Mouse (Mus musculus) embryonic facial prominence, embryonic 10.5 days (tissue): ENCODE results near the gene Kdm5b. TPM values are rescaled to one million over a fixed set of nuclear protein-coding genes. Genes with fewer than 3 reads are reported as not detected.

ENCODE experiments used
- DNase-seq: peaks from one replicate; pipeline ENCODE4 v3.0.0-alpha.2; 2017; ENCODE audit warnings: low spot score
- H3K27ac ChIP-seq: fragments of 300-500 bp; sonication (generic); replicated peaks from 2 replicates; pipeline ENCODE4 v1.5.1; 2016; ENCODE audit warnings: mild to moderate bottlenecking
- H3K27me3 ChIP-seq: fragments of 300-500 bp; sonication (generic); replicated peaks from 2 replicates; pipeline ENCODE4 v1.6.1; 2016; ENCODE audit warnings: low read depth, mild to moderate bottlenecking; ENCODE audit not compliant: poor library complexity, severe bottlenecking
- H3K36me3 ChIP-seq: fragments of 300-500 bp; sonication (generic); replicated peaks from 2 replicates; pipeline ENCODE4 v1.6.1; 2016; ENCODE audit warnings: mild to moderate bottlenecking, moderate library complexity
- H3K4me1 ChIP-seq: fragments of 300-500 bp; sonication (generic); 2 replicates; pipeline ENCODE4 v1.6.1; 2016
- H3K4me3 ChIP-seq: fragments of 300-500 bp; sonication (generic); 2 replicates; pipeline ENCODE4 v1.5.1; 2016; ENCODE audit warnings: mild to moderate bottlenecking, moderate library complexity
- H3K9me3 ChIP-seq: fragments of 300-500 bp; sonication (generic); 2 replicates; pipeline ENCODE4 v1.6.1; 2016; ENCODE audit warnings: mild to moderate bottlenecking
- WGBS: fragments of 180-500 bp; shearing (Covaris S2); methylation state at CpG from one replicate; pipeline ENCODE4 v1.1.7; 2016; 5-methylcytosine and 5-hydroxymethylcytosine counted together
- polyA plus RNA-seq: library from polyadenylated mRNA; unstranded; fragments of >200 nt; fragmentation: Nextera tagmentation; extraction: Ambion mirVana; gene quantifications from 2 replicates; pipeline ENCODE4 v1.2.1, GENCODE M21; 2016

Gene Kdm5b
- polyA plus RNA-seq, 1 experiment from 2014 or later = 79.0 TPM

GRCm38 (mm10) chr1:134643702-134644101 lies 83.7 kb downstream of the Kdm5b start:
- no peaks in the 10 kb centered on the region for H3K9me3 ChIP-seq
- peaks cover 73% of the 10 kb centered on the region for H3K27me3 ChIP-seq
- no peak for DNase-seq
- no peak overlapping the region for H3K4me3 ChIP-seq
- 70% methylated on average over 6 of the region's 6 CpGs for WGBS
- peaks cover 23% of the 10 kb centered on the region for H3K4me1 ChIP-seq
- H3K36me3 ChIP-seq = no peaks in the 10 kb centered on the region
- H3K27ac ChIP-seq = no peak overlapping the region

GRCm38 (mm10) chr1:134645408-134646200 lies 85.6 kb downstream of the Kdm5b start:
- Histone ChIP-seq H3K9me3 (no peaks in the 10 kb centered on the region), H3K4me3 (peak overlapping the region; percentile 61), H3K4me1 (peaks cover 22% of the 10 kb centered on the region), H3K36me3 (no peaks in the 10 kb centered on the region), H3K27me3 (peaks cover 89% of the 10 kb centered on the region), H3K27ac (no peak overlapping the region)
- 15% methylated on average over 16 of the region's 16 CpGs for WGBS
- DNase-seq = no peak

- no peak within 1 kb of the TSS; the same call in 1 of the 2 replicates for H3K27ac ChIP-seq
- H3K27me3 ChIP-seq = peaks cover 97% of the 10 kb centered on the region
- peak within 1 kb of the TSS; percentile 61 for H3K4me3 ChIP-seq
- peak; percentile 72 for DNase-seq
- no peaks in the 10 kb centered on the region for H3K9me3 ChIP-seq
- under 1% methylated on average over 63 of the region's 63 CpGs for WGBS
- no peaks in the 10 kb centered on the region for H3K36me3 ChIP-seq
- H3K4me1 ChIP-seq = peaks cover 25% of the 10 kb centered on the region
Measured at GRCm38 (mm10) chr1:134646261-134646962, 86.4 kb downstream of the Kdm5b start, which contains the start of gene Syt2. Gene Syt2, plus strand, starts transcription at chr1:134646677.

- 2% methylated on average over 28 of the region's 28 CpGs for WGBS
- H3K36me3 ChIP-seq = no peaks in the 10 kb centered on the region
- H3K9me3 ChIP-seq = no peaks in the 10 kb centered on the region
- no peak overlapping the region; the same call in 1 of the 2 replicates for H3K27ac ChIP-seq
- H3K4me3 ChIP-seq = peak overlapping the region; percentile 61
- H3K4me1 ChIP-seq = peaks cover 26% of the 10 kb centered on the region
- DNase-seq = peak; percentile 54
- peaks cover 98% of the 10 kb centered on the region for H3K27me3 ChIP-seq
Measured at GRCm38 (mm10) chr1:134646963-134647282, 87.0 kb downstream of the Kdm5b start.

GRCm38 (mm10) chr1:134647591-134647990 lies 87.6 kb downstream of the Kdm5b start:
- H3K4me1 ChIP-seq = peaks cover 27% of the 10 kb centered on the region
- peaks cover 98% of the 10 kb centered on the region for H3K27me3 ChIP-seq
- H3K9me3 ChIP-seq = no peaks in the 10 kb centered on the region
- peak overlapping the region; percentile 61 for H3K4me3 ChIP-seq
- H3K36me3 ChIP-seq = no peaks in the 10 kb centered on the region
- no peak overlapping the region for H3K27ac ChIP-seq
- no peak for DNase-seq
- 20% methylated on average over 7 of the region's 7 CpGs for WGBS

- H3K27me3 ChIP-seq = peaks cover 78% of the 10 kb centered on the region
- no peak overlapping the region for H3K27ac ChIP-seq
- no peaks in the 10 kb centered on the region for H3K36me3 ChIP-seq
- peaks cover 36% of the 10 kb centered on the region for H3K4me1 ChIP-seq
- 83% methylated on average over 5 of the region's 5 CpGs for WGBS
- no peak overlapping the region for H3K4me3 ChIP-seq
- no peaks in the 10 kb centered on the region for H3K9me3 ChIP-seq
- DNase-seq = no peak
Measured at GRCm38 (mm10) chr1:134650816-134651215, 90.8 kb downstream of the Kdm5b start.

- H3K9me3 ChIP-seq = no peaks in the 10 kb centered on the region
- H3K4me1 ChIP-seq = peaks cover 31% of the 10 kb centered on the region
- WGBS = 56% methylated on average over 13 of the region's 13 CpGs
- no peak overlapping the region for H3K27ac ChIP-seq
- H3K27me3 ChIP-seq = peaks cover 73% of the 10 kb centered on the region
- no peak overlapping the region for H3K4me3 ChIP-seq
- no peaks in the 10 kb centered on the region for H3K36me3 ChIP-seq
- DNase-seq = no peak
Measured at GRCm38 (mm10) chr1:134651268-134651850, 91.4 kb downstream of the Kdm5b start.

- 34% methylated on average over 4 of the region's 4 CpGs for WGBS
- Histone ChIP-seq H3K4me1 (peaks cover 25% of the 10 kb centered on the region), H3K9me3 (no peaks in the 10 kb centered on the region), H3K36me3 (no peaks in the 10 kb centered on the region), H3K4me3 (no peak overlapping the region), H3K27me3 (peaks cover 67% of the 10 kb centered on the region), H3K27ac (no peak overlapping the region)
- no peak for DNase-seq
Measured at GRCm38 (mm10) chr1:134651851-134652398, 92.0 kb downstream of the Kdm5b start.

GRCm38 (mm10) chr1:134653603-134654257 lies 93.8 kb downstream of the Kdm5b start:
- Histone ChIP-seq H3K36me3 (no peaks in the 10 kb centered on the region), H3K9me3 (no peaks in the 10 kb centered on the region), H3K4me1 (peaks cover 27% of the 10 kb centered on the region), H3K27me3 (peaks cover 49% of the 10 kb centered on the region), H3K4me3 (no peak overlapping the region), H3K27ac (no peak overlapping the region)
- no peak for DNase-seq
- WGBS = 13% methylated on average over 10 of the region's 10 CpGs

GRCm38 (mm10) chr1:134658841-134659240 lies 98.9 kb downstream of the Kdm5b start:
- 86% methylated on average over 7 of the region's 7 CpGs for WGBS
- H3K36me3 ChIP-seq = no peaks in the 10 kb centered on the region
- H3K4me3 ChIP-seq = no peak overlapping the region
- H3K27ac ChIP-seq = no peak overlapping the region
- H3K27me3 ChIP-seq = peaks cover 4% of the 10 kb centered on the region
- no peak for DNase-seq
- peaks cover 6% of the 10 kb centered on the region for H3K4me1 ChIP-seq
- no peaks in the 10 kb centered on the region for H3K9me3 ChIP-seq

GRCm38 (mm10) chr1:134660163-134660562 lies 100.2 kb downstream of the Kdm5b start:
- DNase-seq = no peak
- Histone ChIP-seq H3K9me3 (no peaks in the 10 kb centered on the region), H3K27ac (no peak overlapping the region), H3K36me3 (no peaks in the 10 kb centered on the region), H3K27me3 (no peaks in the 10 kb centered on the region), H3K4me3 (no peak overlapping the region), H3K4me1 (0 out of 2 replicates have a peak, but pooled peaks cover 4% of the 10 kb centered on the region)
- WGBS = 73% methylated on average over 7 of the region's 7 CpGs
